In the genomic region with DNA sequence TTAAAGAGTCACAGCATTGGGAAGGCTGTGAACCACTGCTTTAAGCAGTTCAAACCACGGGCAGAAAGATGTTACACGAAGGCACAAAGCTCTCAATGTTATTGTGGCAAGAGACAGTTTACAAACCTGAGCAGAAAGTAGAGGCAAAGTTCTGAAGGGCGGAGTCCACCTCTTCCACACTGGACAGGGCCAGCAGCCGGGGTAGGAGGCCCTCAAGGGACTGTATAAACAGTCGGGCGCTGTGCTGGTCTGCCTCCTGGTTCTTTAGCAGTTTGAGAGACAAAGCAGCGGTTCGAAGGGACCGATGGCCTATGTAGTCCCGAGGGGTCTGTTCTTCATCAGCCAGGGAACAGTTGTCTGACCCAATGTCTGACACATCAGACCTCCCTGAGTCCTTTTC, we compare ENCODE assay signal across 14 mouse cellular contexts.
"Had no signal": no experiment of that assay in that cellular context is flagged by ENCODE, and none has a peak within 500 bp of the region (broad histone marks: within the 10 kb centered on the region; RNA-seq: fewer than 3 reads in every experiment).

No protein-coding gene starts in this region.

- H3K27ac ChIP-seq: midbrain, embryonic 13.5 days; midbrain, embryonic 15.5 days; neural tube, embryonic 12.5 days; stomach, embryonic 15.5 days; stomach, postnatal 0 days had no signal

- H3K4me3 ChIP-seq: midbrain, embryonic 13.5 days; midbrain, embryonic 15.5 days; neural tube, embryonic 12.5 days; stomach, embryonic 15.5 days had no signal

- H3K9me3 ChIP-seq: midbrain, embryonic 13.5 days; midbrain, embryonic 15.5 days; neural tube, embryonic 12.5 days; stomach, embryonic 15.5 days had no signal

- H3K4me1 ChIP-seq: midbrain, embryonic 13.5 days; midbrain, embryonic 15.5 days; neural tube, embryonic 12.5 days; stomach, embryonic 15.5 days had no signal

- H3K27me3 ChIP-seq: midbrain, embryonic 13.5 days; midbrain, embryonic 15.5 days; neural tube, embryonic 12.5 days; stomach, embryonic 15.5 days had no signal

- H3K9ac ChIP-seq: lung, embryonic 14.5 days; midbrain, embryonic 13.5 days; midbrain, embryonic 15.5 days; neural tube, embryonic 12.5 days; stomach, embryonic 15.5 days had no signal

- H3K36me3 ChIP-seq: neural tube, embryonic 12.5 days; stomach, embryonic 15.5 days had no signal

- ATAC-seq: midbrain, embryonic 13.5 days; midbrain, embryonic 15.5 days had no signal

- DNase-seq: lung, adult 18-20 months; lung, embryonic 14.5 days; lung, postnatal 10 days; lung, postnatal 4 days; right cerebral cortex, postnatal 14 days; thymus, adult 2 months; thymus, postnatal 25 days; thymus, postnatal 4 days had no signal

- H3K4me2 ChIP-seq: lung, embryonic 14.5 days; midbrain, embryonic 11.5 days; midbrain, embryonic 13.5 days; midbrain, embryonic 15.5 days; neural tube, embryonic 12.5 days; stomach, embryonic 15.5 days had no signal
